Mouse (Mus musculus) small intestine, adult 10 weeks (tissue): ENCODE results near the gene Pcdh7. TPM values are rescaled to one million over a fixed set of nuclear protein-coding genes. Genes with fewer than 3 reads are reported as not detected.

Experiments used
- polyA plus RNA-seq: library from polyadenylated mRNA; stranded (reverse); fragments of 350-450 nt; fragmentation: Illumina TruSeq; extraction: RNeasy Lipid Tissue Mini Kit (QIAGEN cat#74804); gene quantifications from one replicate; pipeline ENCODE4 v1.2.3, GENCODE M21; 2014; ENCODE audit warnings: low replicate concordance

Pcdh7 gene
- polyA plus RNA-seq = 11.8 TPM

DNA sequence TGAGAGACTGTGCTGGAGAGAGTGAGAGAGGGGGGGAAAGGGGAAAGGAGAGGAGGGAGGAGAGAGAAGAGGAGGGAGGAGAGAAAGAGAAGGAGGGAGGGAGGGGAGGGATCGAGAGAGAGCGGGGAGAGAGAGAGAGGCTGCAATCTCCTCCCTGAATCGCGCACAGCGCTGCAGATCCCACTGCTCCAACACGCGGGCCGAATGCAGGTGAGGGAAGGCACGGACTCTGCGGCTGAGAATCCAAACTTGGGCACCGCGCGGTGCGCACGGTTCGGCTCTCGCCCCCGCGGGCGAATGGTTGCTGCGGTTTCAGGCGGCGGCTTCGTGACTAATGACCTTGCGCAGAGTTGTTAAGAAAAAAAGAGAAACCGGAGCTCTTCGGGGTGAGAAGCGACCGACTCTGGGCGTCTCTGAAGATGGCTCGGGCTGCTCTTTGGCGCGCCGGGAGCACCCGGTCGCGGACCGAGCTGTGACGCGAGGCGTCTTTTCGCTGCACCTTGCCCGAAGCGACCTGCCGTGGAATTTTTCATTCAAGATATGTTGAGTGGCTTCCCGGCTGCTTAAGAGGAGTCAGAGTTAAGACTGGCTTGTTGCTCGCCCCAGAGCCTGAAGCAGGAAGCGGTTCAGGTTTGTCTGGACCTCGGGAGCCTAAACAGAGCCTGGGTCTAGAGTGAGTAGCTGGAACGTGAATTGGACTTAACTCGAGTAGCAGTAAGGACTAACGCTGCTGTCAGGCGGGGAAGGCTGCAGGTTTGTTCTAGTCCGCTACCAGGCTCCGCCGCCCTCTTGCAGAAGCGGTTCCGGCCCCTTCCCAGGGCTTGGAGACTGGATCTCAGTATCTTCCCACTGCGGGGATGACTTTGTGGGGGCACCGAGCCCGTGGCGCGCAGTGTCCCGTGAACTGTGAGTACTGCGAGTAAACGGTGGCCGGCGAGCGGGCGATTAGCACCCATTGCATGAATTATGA, at the start of gene Pcdh7:
TSS of gene Pcdh7 (plus strand) at position 62 of the 970 bp plus-strand sequence.

